Mouse (Mus musculus) C2C12 (cell line): ENCODE data around the gene En2.

Experiments
- CTCF ChIP-seq: IDR thresholded peaks from one replicate; pipeline ENCODE4 v1.5.1; 2011; ENCODE audit not compliant: control insufficient read depth, insufficient read depth, insufficient read length
- MYOG ChIP-seq: IDR thresholded peaks from one replicate; pipeline ENCODE4 v1.6.1; 2011; ENCODE audit not compliant: control insufficient read depth, insufficient read length; ENCODE audit errors: extremely low read depth

DNA sequence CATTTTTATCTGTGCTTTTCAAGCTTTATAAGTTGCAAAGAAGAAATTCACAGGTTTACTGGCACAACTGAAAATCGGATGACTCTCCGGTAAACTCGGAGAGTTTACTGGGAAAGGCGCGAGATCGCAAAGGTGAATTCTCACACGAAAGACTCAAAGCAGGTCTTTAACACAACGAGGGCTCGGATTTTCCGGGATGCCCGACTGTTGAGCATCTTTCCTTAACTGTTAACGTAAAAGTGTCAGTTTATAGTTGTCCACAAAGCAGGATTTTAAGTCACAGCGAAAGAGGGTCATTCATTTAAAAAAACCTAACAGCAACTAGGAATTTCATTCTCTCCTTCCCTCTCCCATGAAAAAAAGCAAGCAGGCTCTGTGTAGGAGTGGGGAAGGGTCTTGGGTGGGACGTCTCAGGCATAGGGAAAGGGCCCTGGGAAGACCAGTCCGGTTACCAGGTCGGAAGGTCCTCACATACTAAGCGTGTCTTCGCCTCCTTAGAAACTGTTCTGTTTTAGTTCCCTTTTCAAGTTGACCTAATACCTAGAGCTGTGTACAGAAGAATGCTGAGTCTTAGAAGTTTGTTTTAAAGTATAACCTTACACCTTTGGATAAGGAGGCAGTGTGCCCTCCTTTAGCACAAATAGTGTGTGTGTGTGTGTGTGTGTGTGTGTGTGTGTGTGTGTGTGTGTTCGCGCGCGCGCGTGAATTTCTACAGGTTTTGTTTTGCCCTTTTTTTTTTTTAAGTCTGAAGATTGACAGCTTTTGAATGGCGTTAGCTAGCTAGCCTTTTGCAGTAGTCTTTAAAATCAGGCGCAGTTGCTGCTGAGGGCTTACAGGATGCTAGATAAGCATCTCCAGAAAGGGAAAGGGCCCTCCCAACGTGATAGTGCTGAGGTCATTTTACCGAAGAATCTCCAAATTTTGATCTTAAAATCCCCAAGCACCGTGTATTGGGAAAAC is 45.4 kb downstream of the En2 start:
- no peak for TF ChIP-seq CTCF
- no peak for TF ChIP-seq MYOG
